12 mouse cellular contexts compared by ENCODE assay signal in the genomic region with DNA sequence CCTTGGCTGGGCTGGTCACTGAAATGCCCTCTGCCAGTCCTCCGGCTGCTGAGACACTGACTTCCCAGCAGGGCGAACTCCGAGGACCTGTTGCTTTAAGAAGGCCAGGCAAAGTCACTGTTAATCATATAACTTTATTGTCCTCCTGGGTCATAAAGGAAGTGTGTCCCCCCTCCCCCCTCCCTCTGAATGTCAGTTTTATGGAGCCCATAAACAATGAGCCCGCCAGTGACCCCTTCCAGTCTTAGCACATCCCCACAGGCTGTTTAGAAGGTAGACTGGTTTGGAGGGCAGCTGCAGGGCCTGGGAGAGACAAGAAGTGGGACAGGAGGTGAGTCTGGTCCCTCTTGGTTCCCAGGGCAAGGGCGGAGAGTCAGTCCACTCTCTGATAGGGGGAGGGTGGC. TPM values are rescaled to one million over a fixed set of nuclear protein-coding genes. Genes with fewer than 3 reads are reported as not detected.
A peak's percentile ranks its signal among the peaks of the same experiment; 100 is the strongest.
DNase-seq lines count a peak whose midpoint lies in the region; ATAC-seq and TF ChIP-seq lines count a peak whose summit lies in the region.
"Had no signal": no experiment of that assay in that cellular context is flagged by ENCODE, and none has a peak within 500 bp of the region (broad histone marks: within the 10 kb centered on the region; RNA-seq: fewer than 3 reads in every experiment).

No protein-coding gene starts in this region.

- no peak overlapping the region for H3K27ac ChIP-seq in kidney, adult 2 months (ENCODE audit: insufficient read depth, low read depth, low read length)
- peak overlapping the region; percentile 81 for H3K27ac ChIP-seq in kidney, postnatal 0 days
- no peak overlapping the region for H3K27ac ChIP-seq in neural tube, embryonic 11.5 days (ENCODE audit: low read depth, low read length)
- no peak overlapping the region for H3K27ac ChIP-seq in midbrain, embryonic 13.5 days
- H3K27ac ChIP-seq: hindbrain, embryonic 12.5 days had no signal

- H3K36me3 ChIP-seq in kidney, adult 2 months (ENCODE audit: control insufficient read depth, insufficient read depth, low read length) = no peaks in the 10 kb centered on the region
- peaks cover 7% of the 10 kb centered on the region; the same call in 1 of the 2 replicates for H3K36me3 ChIP-seq in kidney, postnatal 0 days (ENCODE audit: insufficient read depth, low read length)
- 0 out of 2 replicates have a peak, but pooled peaks cover 3% of the 10 kb centered on the region for H3K36me3 ChIP-seq in neural tube, embryonic 11.5 days (ENCODE audit: control insufficient read depth, insufficient read depth, low read length)
- H3K36me3 ChIP-seq in midbrain, embryonic 13.5 days = peaks cover 26% of the 10 kb centered on the region

- H3K9me3 ChIP-seq in kidney, postnatal 0 days (replicated peaks; ENCODE audit: low read length) = peaks cover 4% of the 10 kb centered on the region; the same call in 1 of the 2 replicates
- H3K9me3 ChIP-seq in neural tube, embryonic 11.5 days (ENCODE audit: control insufficient read depth, low read length) = peaks cover 3% of the 10 kb centered on the region; the same call in 1 of the 2 replicates
- peaks cover 4% of the 10 kb centered on the region; the same call in 1 of the 2 replicates for H3K9me3 ChIP-seq in midbrain, embryonic 13.5 days

- TF ChIP-seq CTCF in kidney, adult 2 months (conservative IDR thresholded peaks at IDR 0.05; ENCODE audit: insufficient read depth, insufficient read length, low read depth, low read length) = no peak
- no peak for TF ChIP-seq CTCF in kidney, postnatal 0 days (IDR thresholded peaks at IDR 0.05; ENCODE audit: low read depth)

- peak overlapping the region; percentile 64 for H3K4me2 ChIP-seq in kidney, postnatal 0 days (ENCODE audit: low read length)
- H3K4me2 ChIP-seq in neural tube, embryonic 11.5 days (ENCODE audit: low read depth) = peak overlapping the region; percentile 34
- H3K4me2 ChIP-seq in midbrain, embryonic 13.5 days (replicated peaks) = no peak overlapping the region
- H3K4me2 ChIP-seq: hindbrain, embryonic 12.5 days; midbrain, embryonic 11.5 days had no signal

- H3K27me3 ChIP-seq in kidney, adult 2 months (replicated peaks; ENCODE audit: control insufficient read depth, insufficient read depth, low read length) = no peaks in the 10 kb centered on the region
- no peaks in the 10 kb centered on the region for H3K27me3 ChIP-seq in kidney, postnatal 0 days (ENCODE audit: insufficient read depth, low read length)
- H3K27me3 ChIP-seq in neural tube, embryonic 11.5 days (ENCODE audit: control insufficient read depth, insufficient read depth, low read length) = peaks cover 2% of the 10 kb centered on the region; the same call in 1 of the 2 replicates
- H3K27me3 ChIP-seq in midbrain, embryonic 13.5 days = peaks cover 16% of the 10 kb centered on the region

- peak; percentile 36 for DNase-seq in kidney, adult 2 months
- no peak for DNase-seq in kidney, adult 11 months
- peak; percentile 44 for DNase-seq in embryo, embryonic 10 days (ENCODE audit: low spot score)
- peak; percentile 89 for DNase-seq in kidney, postnatal 0 days (ENCODE audit: low spot score)
- no peak for DNase-seq in neural tube, embryonic 11.5 days (ENCODE audit: low spot score)
- no peak for DNase-seq in frontal cortex, postnatal 10 days (ENCODE audit: low spot score in 2 of 2)
- no peak for DNase-seq in urinary bladder, adult 2 months (ENCODE audit: low spot score)
- DNase-seq: adrenal gland, postnatal 10 days; cerebellum, postnatal 10 days had no signal

- H3K4me3 ChIP-seq in kidney, adult 2 months (ENCODE audit: insufficient read depth, low read depth, low read length) = peak overlapping the region; percentile 33
- peak overlapping the region; percentile 25 for H3K4me3 ChIP-seq in kidney, postnatal 0 days (replicated peaks; ENCODE audit: low read depth, low read length)
- H3K4me3 ChIP-seq in neural tube, embryonic 11.5 days (ENCODE audit: low read depth, low read length) = no peak overlapping the region
- no peak overlapping the region for H3K4me3 ChIP-seq in midbrain, embryonic 13.5 days (replicated peaks)
- H3K4me3 ChIP-seq: hindbrain, embryonic 12.5 days had no signal

- H3K9ac ChIP-seq in kidney, postnatal 0 days (ENCODE audit: low read depth, low read length) = peak overlapping the region; percentile 32; the same call in 1 of the 2 replicates
- H3K9ac ChIP-seq in neural tube, embryonic 11.5 days (ENCODE audit: low read length) = 0 out of 2 replicates have a peak overlapping the region, but pooled peaks have one; percentile 14
- H3K9ac ChIP-seq in midbrain, embryonic 13.5 days (replicated peaks) = no peak overlapping the region
- H3K9ac ChIP-seq: hindbrain, embryonic 12.5 days had no signal

- peak; percentile 51; the same call in 1 of the 2 replicates for ATAC-seq in kidney, postnatal 0 days (replicated peaks; ENCODE audit: low FRiP score, low read depth)
- ATAC-seq in neural tube, embryonic 11.5 days (ENCODE audit: insufficient read depth, low FRiP score, low TSS enrichment) = no peak; the same call in 1 of the 2 replicates
- ATAC-seq in midbrain, embryonic 13.5 days = no peak

- peaks cover 11% of the 10 kb centered on the region for H3K4me1 ChIP-seq in kidney, adult 2 months (ENCODE audit: control insufficient read depth, insufficient read depth, low read length)
- peaks cover 33% of the 10 kb centered on the region for H3K4me1 ChIP-seq in kidney, postnatal 0 days (replicated peaks; ENCODE audit: insufficient read depth, low read length)
- H3K4me1 ChIP-seq in neural tube, embryonic 11.5 days (ENCODE audit: control insufficient read depth, insufficient read depth, low read length) = peaks cover 38% of the 10 kb centered on the region
- peaks cover 38% of the 10 kb centered on the region for H3K4me1 ChIP-seq in midbrain, embryonic 13.5 days (replicated peaks)

- 40% methylated on average over 5 of the region's 5 CpGs for WGBS in kidney, adult 2 months
- WGBS in kidney, postnatal 0 days = 7% methylated on average over 5 of the region's 5 CpGs
- WGBS in neural tube, embryonic 11.5 days = 8% methylated on average over 5 of the region's 5 CpGs
- 69% methylated on average over 5 of the region's 5 CpGs for WGBS in midbrain, embryonic 13.5 days

- no peak for TF ChIP-seq POLR2A in kidney, adult 2 months (IDR thresholded peaks at IDR 0.05; ENCODE audit: low read depth, low read length)

RNA-seq across cellular contexts. Expression of a gene that starts 46.9 kb away (rescaled TPM):
- 74.3 and 106 TPM in 2 replicates for polyA plus RNA-seq in kidney, adult 2 months (2012; rRNA removed)
- 31.9 and 36.8 TPM in 2 replicates for polyA plus RNA-seq in kidney, postnatal 0 days (2015; fragmentation: Nextera tagmentation; extraction: Ambion mirVana)
- 34.5 and 35.5 TPM in 2 replicates for polyA plus RNA-seq in neural tube, embryonic 11.5 days (2014; fragmentation: Nextera tagmentation; extraction: Ambion mirVana)
- 33.1 and 35.0 TPM in 2 replicates for polyA plus RNA-seq in urinary bladder, adult 2 months (2012; rRNA removed)
- 42.0 and 46.2 TPM in 2 replicates for polyA plus RNA-seq in midbrain, embryonic 13.5 days (2015; fragmentation: Nextera tagmentation; extraction: Ambion mirVana)

Comparison
In these comparisons a context has a peak if more than half of its experiments do, and no peak if none do; other contexts are left out.
1. DNase-seq: peak in kidney, adult 2 months (single experiment), embryo, embryonic 10 days (single experiment) and kidney, postnatal 0 days (single experiment); none in kidney, adult 11 months (single experiment), neural tube, embryonic 11.5 days (single experiment), frontal cortex, postnatal 10 days (0 of 2) and urinary bladder, adult 2 months (single experiment).
2. H3K4me3 ChIP-seq: peak in kidney, adult 2 months (single experiment) and kidney, postnatal 0 days (single experiment); none in neural tube, embryonic 11.5 days (single experiment) and midbrain, embryonic 13.5 days (single experiment).